In the genomic region with DNA sequence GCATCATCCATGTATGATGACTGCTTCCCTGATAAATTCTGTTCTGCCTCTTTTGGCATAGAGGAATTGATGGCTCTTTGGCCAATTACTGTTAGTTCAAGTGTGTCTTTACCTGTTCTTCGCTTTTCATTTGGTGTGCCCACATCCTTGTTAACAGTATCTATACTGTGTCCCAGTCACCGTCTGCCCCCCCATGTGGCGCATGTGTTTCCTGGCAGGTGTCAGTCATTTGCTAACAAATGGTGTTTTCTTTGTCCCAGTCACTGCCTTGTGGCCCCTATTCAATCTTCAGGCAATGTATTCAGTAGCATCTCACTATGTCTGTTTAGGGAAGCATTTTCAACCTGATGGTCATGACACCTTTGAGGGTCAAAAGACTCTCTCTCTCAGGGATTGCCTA, we compare ENCODE assay signal across 28 mouse cellular contexts. TPM values are rescaled to one million over a fixed set of nuclear protein-coding genes. Genes with fewer than 3 reads are reported as not detected.
"Had no signal": no experiment of that assay in that cellular context is flagged by ENCODE, and none has a peak within 500 bp of the region (broad histone marks: within the 10 kb centered on the region; RNA-seq: fewer than 3 reads in every experiment).

No protein-coding gene starts in this region.

- H3K9me3 ChIP-seq: liver, embryonic 13.5 days; liver, embryonic 15.5 days; lung, embryonic 15.5 days; midbrain, embryonic 13.5 days; midbrain, embryonic 15.5 days; neural tube, embryonic 13.5 days; neural tube, embryonic 15.5 days; stomach, embryonic 15.5 days had no signal

- H3K27me3 ChIP-seq: liver, embryonic 13.5 days; liver, embryonic 15.5 days; lung, embryonic 15.5 days; midbrain, embryonic 13.5 days; midbrain, embryonic 15.5 days; neural tube, embryonic 13.5 days; neural tube, embryonic 15.5 days; stomach, embryonic 15.5 days had no signal

- DNase-seq: liver, embryonic 13.5 days; liver, postnatal 0 days; lung, adult 2 months; lung, postnatal 14 days; lung, postnatal 36 days; retina, postnatal 1 day; right cerebral cortex, adult 18-20 months; right cerebral cortex, postnatal 25 days; right cerebral cortex, postnatal 4 days; spleen, adult 18-20 months had no signal

- H3K4me2 ChIP-seq: liver, embryonic 11.5 days; liver, embryonic 13.5 days; liver, embryonic 15.5 days; lung, embryonic 15.5 days; midbrain, embryonic 11.5 days; midbrain, embryonic 13.5 days; midbrain, embryonic 15.5 days; neural tube, embryonic 13.5 days; neural tube, embryonic 15.5 days; stomach, embryonic 15.5 days had no signal

- H3K4me1 ChIP-seq: liver, embryonic 13.5 days; liver, embryonic 15.5 days; lung, embryonic 15.5 days; megakaryocyte, embryonic 14.5 days; midbrain, embryonic 13.5 days; midbrain, embryonic 15.5 days; neural tube, embryonic 13.5 days; neural tube, embryonic 15.5 days; stomach, embryonic 15.5 days had no signal

- H3K36me3 ChIP-seq: liver, embryonic 13.5 days; liver, embryonic 15.5 days; lung, embryonic 15.5 days; midbrain, embryonic 13.5 days; midbrain, embryonic 15.5 days; neural tube, embryonic 13.5 days; neural tube, embryonic 15.5 days; stomach, embryonic 15.5 days had no signal

- H3K9ac ChIP-seq: liver, embryonic 13.5 days; liver, embryonic 15.5 days; liver, postnatal 0 days; lung, embryonic 15.5 days; midbrain, embryonic 13.5 days; midbrain, embryonic 15.5 days; neural tube, embryonic 13.5 days; neural tube, embryonic 15.5 days; stomach, embryonic 15.5 days had no signal

- H3K27ac ChIP-seq: liver, embryonic 13.5 days; liver, embryonic 15.5 days; lung, embryonic 15.5 days; macrophage; midbrain, embryonic 13.5 days; midbrain, embryonic 15.5 days; neural tube, embryonic 13.5 days; neural tube, embryonic 15.5 days; stomach, embryonic 15.5 days; stomach, postnatal 0 days had no signal

- H3K4me3 ChIP-seq: liver, embryonic 13.5 days; liver, embryonic 15.5 days; lung, embryonic 15.5 days; megakaryocyte, embryonic 14.5 days; midbrain, embryonic 13.5 days; midbrain, embryonic 15.5 days; myocyte; neural tube, embryonic 13.5 days; neural tube, embryonic 15.5 days; stomach, embryonic 15.5 days had no signal

- ATAC-seq: liver, postnatal 0 days; lung, postnatal 0 days; midbrain, embryonic 13.5 days; midbrain, embryonic 15.5 days had no signal

RNA-seq across cellular contexts. Expression of a gene that starts 20.5 kb away (rescaled TPM):
- total RNA-seq: megakaryocyte progenitor cell, adult 5-6 weeks had no signal
- polyA plus RNA-seq: liver, embryonic 11.5 days; macrophage; testis, adult 2 months; urinary bladder, adult 2 months had no signal

RNA-seq across cellular contexts. Expression of a gene that starts 48.1 kb away (rescaled TPM):
- polyA plus RNA-seq: liver, embryonic 11.5 days; lung, embryonic 15.5 days; lung, postnatal 0 days; macrophage; midbrain, embryonic 11.5 days; neural tube, embryonic 13.5 days; small intestine, adult 2 months had no signal
